Comparison of ENCODE assay signal across 17 mouse cellular contexts in genomic region chr7:43918426-43918825, GRCm38 (mm10). TPM values are rescaled to one million over a fixed set of nuclear protein-coding genes. Genes with fewer than 3 reads are reported as not detected.
DNase-seq lines count a peak whose midpoint lies in the region.
"Had no signal": no experiment of that assay in that cellular context is flagged by ENCODE, and none has a peak within 500 bp of the region (broad histone marks: within the 10 kb centered on the region; RNA-seq: fewer than 3 reads in every experiment).

No protein-coding gene starts in this region.

- intact Hi-C loops in heart, postnatal 10 days (cut with DNase I), result no loop called here
- intact Hi-C loops in gastrocnemius, postnatal 14 days (cut with DNase I; ENCODE audit: low total_unique reads), result no loop called here

- DNase-seq in heart, adult 11 months, result peak; percentile 79
- no peak for DNase-seq in heart, postnatal 10 days
- peak; percentile 7 for DNase-seq in brain, adult 2 months (ENCODE audit: low read depth, low spot score)
- peak; percentile 30 for DNase-seq in testis, postnatal 10 days (ENCODE audit: low spot score)
- DNase-seq in gastrocnemius, postnatal 14 days, result no peak
- DNase-seq: adrenal gland, adult 2 months; adrenal gland, postnatal 10 days; adrenal gland, postnatal 25 days; cerebellum, adult 11-12 months; cerebellum, adult 2 months; cerebellum, adult 9-10 months; cerebellum, postnatal 10 days; cerebellum, postnatal 25 days; forebrain, postnatal 0 days had no signal

RNA-seq across cellular contexts. Expression of gene Klk15, which starts 15.1 kb away (rescaled TPM):
- not detected for total RNA-seq in heart, postnatal 10 days (2021)
- not detected for total RNA-seq in gastrocnemius, postnatal 14 days (2021)
- total RNA-seq: adrenal gland, adult 2 months; adrenal gland, postnatal 10 days; adrenal gland, postnatal 25 days; adrenal gland, postnatal 4 days; ES-E14; forebrain, postnatal 0 days; MEL had no signal

RNA-seq across cellular contexts. Expression of gene Klk1b8, which starts 32.0 kb away (rescaled TPM):
- total RNA-seq in heart, postnatal 10 days (2021), result not detected
- under 1 TPM in 1 of 2 experiments, not detected in 1; 0.25 TPM for total RNA-seq in gastrocnemius, postnatal 14 days (2021)
- total RNA-seq: adrenal gland, adult 2 months; adrenal gland, postnatal 10 days; adrenal gland, postnatal 25 days; adrenal gland, postnatal 4 days; ES-E14; forebrain, postnatal 0 days; MEL had no signal

RNA-seq across cellular contexts. Expression of gene Klk4, which starts 37.5 kb away (rescaled TPM):
- total RNA-seq in heart, postnatal 10 days (2021), result not detected
- not detected for total RNA-seq in gastrocnemius, postnatal 14 days (2021)
- total RNA-seq: adrenal gland, adult 2 months; adrenal gland, postnatal 25 days; adrenal gland, postnatal 4 days; ES-E14; MEL had no signal

RNA-seq across cellular contexts. Expression of gene Klk1b1, which starts 48.1 kb away (rescaled TPM):
- total RNA-seq in heart, postnatal 10 days (2021), result not detected
- not detected for total RNA-seq in gastrocnemius, postnatal 14 days (2021)
- total RNA-seq: adrenal gland, adult 2 months; adrenal gland, postnatal 10 days; adrenal gland, postnatal 25 days; adrenal gland, postnatal 4 days; ES-E14; forebrain, postnatal 0 days; MEL had no signal

RNA-seq across cellular contexts. Expression of gene Klk1b9, which starts 57.4 kb away (rescaled TPM):
- total RNA-seq in heart, postnatal 10 days (2021), result not detected
- not detected for total RNA-seq in gastrocnemius, postnatal 14 days (2021)
- total RNA-seq: adrenal gland, adult 2 months; adrenal gland, postnatal 10 days; adrenal gland, postnatal 25 days; adrenal gland, postnatal 4 days; ES-E14; forebrain, postnatal 0 days; MEL had no signal

Comparison
In these comparisons a context has a peak if more than half of its experiments do, and no peak if none do; other contexts are left out.
1. DNase-seq: peak in heart, adult 11 months (single experiment), brain, adult 2 months (single experiment) and testis, postnatal 10 days (single experiment); none in heart, postnatal 10 days (0 of 2) and gastrocnemius, postnatal 14 days (single experiment).